Mouse (Mus musculus) bone marrow, adult 2 months (tissue): Measurements from ENCODE around the gene Egr4.

ENCODE experiments used
- CTCF ChIP-seq: fragments of 200-500 bp; IDR thresholded peaks from 2 replicates; pipeline ENCODE4 v1.5.1; 2011; ENCODE audit warnings: low read length, control low read depth; ENCODE audit not compliant: control insufficient read depth, insufficient read depth
- POLR2A ChIP-seq: fragments of 200-500 bp; IDR thresholded peaks from 2 replicates; pipeline ENCODE4 v1.6.1; 2011; ENCODE audit warnings: low read depth, mild to moderate bottlenecking, control low read depth, low read length, borderline replicate concordance; ENCODE audit not compliant: control insufficient read depth

- no peak for TF ChIP-seq CTCF
- no peak for TF ChIP-seq POLR2A
Observed at GRCm38 (mm10) chr6:85496976-85497375, 16.4 kb downstream of the Egr4 start.
